Mouse (Mus musculus): ENCODE measurements around the gene Bloc1s1. TPM values are rescaled to one million over a fixed set of nuclear protein-coding genes. Genes with fewer than 3 reads are reported as not detected.

Gene Bloc1s1
- polyA plus RNA-seq, 1 experiment from 2014 or later = 268 TPM

- ATAC-seq (ENCODE audit: low FRiP score, low read depth) = no peak
- Histone ChIP-seq H3K27me3 (no peaks in the 10 kb centered on the region), H3K4me1 (replicated peaks) (peaks cover 43% of the 10 kb centered on the region), H3K9me3 (no peaks in the 10 kb centered on the region), H3K27ac (replicated peaks) (no peak overlapping the region), H3K4me3 (no peak overlapping the region), H3K4me2 (no peak overlapping the region), H3K9ac (no peak overlapping the region), H3K36me3 (no peaks in the 10 kb centered on the region; the same call in 1 of the 2 replicates)
- 65% methylated on average over 12 of the region's 12 CpGs for WGBS
Observed at GRCm38 (mm10) chr10:128913696-128914095, 10.1 kb downstream of the Bloc1s1 start.

- H3K4me3 ChIP-seq = no peak overlapping the region
- ATAC-seq (ENCODE audit: low FRiP score, low read depth) = 0 out of 2 replicates have a peak, but pooled peaks have one; percentile 15
- no peaks in the 10 kb centered on the region for H3K9me3 ChIP-seq
- no peak overlapping the region for H3K9ac ChIP-seq
- H3K36me3 ChIP-seq = no peaks in the 10 kb centered on the region; the same call in 1 of the 2 replicates
- H3K4me1 ChIP-seq (replicated peaks) = peaks cover 39% of the 10 kb centered on the region
- H3K27me3 ChIP-seq = no peaks in the 10 kb centered on the region
- peak overlapping the region; percentile 41; the same call in 1 of the 2 replicates for H3K27ac ChIP-seq (replicated peaks)
- WGBS = 7% methylated on average over 5 of the region's 5 CpGs
- no peak overlapping the region for H3K4me2 ChIP-seq
Observed at GRCm38 (mm10) chr10:128913219-128913618, 10.6 kb downstream of the Bloc1s1 start.

- no peak for ATAC-seq (ENCODE audit: low FRiP score, low read depth)
- H3K27ac ChIP-seq (replicated peaks) = peak overlapping the region; percentile 41; the same call in 1 of the 2 replicates
- H3K36me3 ChIP-seq = no peaks in the 10 kb centered on the region; the same call in 1 of the 2 replicates
- no peak overlapping the region for H3K4me3 ChIP-seq
- no peaks in the 10 kb centered on the region for H3K9me3 ChIP-seq
- no peak overlapping the region for H3K4me2 ChIP-seq
- H3K27me3 ChIP-seq = no peaks in the 10 kb centered on the region
- H3K4me1 ChIP-seq (replicated peaks) = peaks cover 35% of the 10 kb centered on the region
- WGBS = 79% methylated on average over 4 of the region's 4 CpGs
- H3K9ac ChIP-seq = no peak overlapping the region
Observed at GRCm38 (mm10) chr10:128912791-128913190, 11.0 kb downstream of the Bloc1s1 start.

GRCm38 (mm10) chr10:128912268-128912667, 11.6 kb downstream of the Bloc1s1 start:
- WGBS = 89% methylated on average over 4 of the region's 4 CpGs

GRCm38 (mm10) chr10:128911430-128911829, 12.4 kb downstream of the Bloc1s1 start:
- peak overlapping the region; percentile 87; the same call in 1 of the 2 replicates for H3K4me3 ChIP-seq
- 83% methylated on average over 6 of the region's 6 CpGs for WGBS
- H3K36me3 ChIP-seq = no peaks in the 10 kb centered on the region; the same call in 1 of the 2 replicates
- H3K9me3 ChIP-seq = no peaks in the 10 kb centered on the region
- no peak for ATAC-seq (ENCODE audit: low FRiP score, low read depth)
- H3K4me2 ChIP-seq = peak overlapping the region; percentile 67
- H3K9ac ChIP-seq = no peak overlapping the region
- H3K27ac ChIP-seq (replicated peaks) = no peak overlapping the region
- H3K4me1 ChIP-seq (replicated peaks) = peaks cover 33% of the 10 kb centered on the region
- no peaks in the 10 kb centered on the region for H3K27me3 ChIP-seq

More at GRCm38 (mm10) chr10:128912268-128912667, 11.6 kb downstream of the Bloc1s1 start:
- peaks cover 33% of the 10 kb centered on the region for H3K4me1 ChIP-seq (replicated peaks)
- no peaks in the 10 kb centered on the region for H3K27me3 ChIP-seq
- H3K9ac ChIP-seq = no peak overlapping the region
- no peaks in the 10 kb centered on the region; the same call in 1 of the 2 replicates for H3K36me3 ChIP-seq
- ATAC-seq (ENCODE audit: low FRiP score, low read depth) = no peak
- no peak overlapping the region for H3K4me3 ChIP-seq
- no peaks in the 10 kb centered on the region for H3K9me3 ChIP-seq
- no peak overlapping the region for H3K4me2 ChIP-seq
- H3K27ac ChIP-seq (replicated peaks) = no peak overlapping the region

- Histone ChIP-seq H3K9me3 (no peaks in the 10 kb centered on the region), H3K9ac (peak overlapping the region; percentile 84), H3K4me3 (peak overlapping the region; percentile 87), H3K27ac (replicated peaks) (peak overlapping the region; percentile 84), H3K4me1 (replicated peaks) (peaks cover 33% of the 10 kb centered on the region), H3K4me2 (peak overlapping the region; percentile 67), H3K27me3 (no peaks in the 10 kb centered on the region), H3K36me3 (no peaks in the 10 kb centered on the region)
- WGBS = 1% methylated on average over 64 of the region's 66 CpGs
- peak; percentile 32 for ATAC-seq (ENCODE audit: low FRiP score, low read depth)
Observed at GRCm38 (mm10) chr10:128910066-128910841, 13.6 kb downstream of the Bloc1s1 start.

- peak overlapping the region; percentile 87 for H3K4me3 ChIP-seq
- peak overlapping the region; percentile 84 for H3K9ac ChIP-seq
- H3K9me3 ChIP-seq = no peaks in the 10 kb centered on the region
- peak; percentile 73 for ATAC-seq (ENCODE audit: low FRiP score, low read depth)
- H3K27me3 ChIP-seq = no peaks in the 10 kb centered on the region
- peaks cover 33% of the 10 kb centered on the region for H3K4me1 ChIP-seq (replicated peaks)
- peak overlapping the region; percentile 67 for H3K4me2 ChIP-seq
- WGBS = 0% methylated on average over 37 of the region's 41 CpGs
- peak overlapping the region; percentile 84 for H3K27ac ChIP-seq (replicated peaks)
- no peaks in the 10 kb centered on the region for H3K36me3 ChIP-seq
Observed at GRCm38 (mm10) chr10:128909567-128910028, 14.2 kb downstream of the Bloc1s1 start.

- Histone ChIP-seq H3K4me2 (peak overlapping the region; percentile 67), H3K9me3 (no peaks in the 10 kb centered on the region), H3K4me1 (replicated peaks) (peaks cover 31% of the 10 kb centered on the region), H3K9ac (peak overlapping the region; percentile 84; the same call in 1 of the 2 replicates), H3K27me3 (no peaks in the 10 kb centered on the region), H3K36me3 (no peaks in the 10 kb centered on the region), H3K4me3 (peak overlapping the region; percentile 87), H3K27ac (replicated peaks) (peak overlapping the region; percentile 84)
- 60% methylated on average over 13 of the region's 13 CpGs for WGBS
- ATAC-seq (ENCODE audit: low FRiP score, low read depth) = no peak
Observed at GRCm38 (mm10) chr10:128908778-128909448, 14.9 kb downstream of the Bloc1s1 start.

- peaks cover 8% of the 10 kb centered on the region; the same call in 1 of the 2 replicates for H3K4me1 ChIP-seq (replicated peaks)
- no peak overlapping the region for H3K9ac ChIP-seq
- H3K27me3 ChIP-seq = no peaks in the 10 kb centered on the region
- H3K36me3 ChIP-seq = no peaks in the 10 kb centered on the region
- WGBS = 73% methylated on average over 5 of the region's 5 CpGs
- H3K27ac ChIP-seq (replicated peaks) = no peak overlapping the region
- H3K4me3 ChIP-seq = no peak overlapping the region
- ATAC-seq (ENCODE audit: low FRiP score, low read depth) = no peak
- H3K9me3 ChIP-seq = no peaks in the 10 kb centered on the region
- H3K4me2 ChIP-seq = no peak overlapping the region
Observed at GRCm38 (mm10) chr10:128904812-128905211, 19.0 kb downstream of the Bloc1s1 start.

- no peak overlapping the region for H3K4me2 ChIP-seq
- H3K36me3 ChIP-seq = no peaks in the 10 kb centered on the region
- no peaks in the 10 kb centered on the region for H3K27me3 ChIP-seq
- no peaks in the 10 kb centered on the region for H3K9me3 ChIP-seq
- no peak overlapping the region for H3K4me3 ChIP-seq
- H3K4me1 ChIP-seq (replicated peaks) = no peaks in the 10 kb centered on the region
- ATAC-seq (ENCODE audit: low FRiP score, low read depth) = no peak
- H3K9ac ChIP-seq = no peak overlapping the region
- 65% methylated on average over 3 of the region's 3 CpGs for WGBS
- no peak overlapping the region for H3K27ac ChIP-seq (replicated peaks)
Observed at GRCm38 (mm10) chr10:128902409-128902988, 21.3 kb downstream of the Bloc1s1 start.

GRCm38 (mm10) chr10:128901409-128901808, 22.4 kb downstream of the Bloc1s1 start:
- no peak for ATAC-seq (ENCODE audit: low FRiP score, low read depth)
- Histone ChIP-seq H3K4me3 (no peak overlapping the region), H3K4me1 (replicated peaks) (peaks cover 8% of the 10 kb centered on the region), H3K27ac (replicated peaks) (no peak overlapping the region), H3K4me2 (no peak overlapping the region), H3K27me3 (peaks cover 8% of the 10 kb centered on the region), H3K9me3 (no peaks in the 10 kb centered on the region), H3K9ac (no peak overlapping the region), H3K36me3 (no peaks in the 10 kb centered on the region)
- WGBS = 86% methylated on average over 1 of the region's 1 CpGs
